Mouse (Mus musculus): ENCODE measurements at regions not wholly inside any gene's neighbourhood (a gene's known extent, or its start where the extent isn't known, plus 50 kb on each side); places are given as distances from the start of the nearest gene placed in this dataset.
A peak's percentile ranks its signal among the peaks of the same experiment; 100 is the strongest.

DNA sequence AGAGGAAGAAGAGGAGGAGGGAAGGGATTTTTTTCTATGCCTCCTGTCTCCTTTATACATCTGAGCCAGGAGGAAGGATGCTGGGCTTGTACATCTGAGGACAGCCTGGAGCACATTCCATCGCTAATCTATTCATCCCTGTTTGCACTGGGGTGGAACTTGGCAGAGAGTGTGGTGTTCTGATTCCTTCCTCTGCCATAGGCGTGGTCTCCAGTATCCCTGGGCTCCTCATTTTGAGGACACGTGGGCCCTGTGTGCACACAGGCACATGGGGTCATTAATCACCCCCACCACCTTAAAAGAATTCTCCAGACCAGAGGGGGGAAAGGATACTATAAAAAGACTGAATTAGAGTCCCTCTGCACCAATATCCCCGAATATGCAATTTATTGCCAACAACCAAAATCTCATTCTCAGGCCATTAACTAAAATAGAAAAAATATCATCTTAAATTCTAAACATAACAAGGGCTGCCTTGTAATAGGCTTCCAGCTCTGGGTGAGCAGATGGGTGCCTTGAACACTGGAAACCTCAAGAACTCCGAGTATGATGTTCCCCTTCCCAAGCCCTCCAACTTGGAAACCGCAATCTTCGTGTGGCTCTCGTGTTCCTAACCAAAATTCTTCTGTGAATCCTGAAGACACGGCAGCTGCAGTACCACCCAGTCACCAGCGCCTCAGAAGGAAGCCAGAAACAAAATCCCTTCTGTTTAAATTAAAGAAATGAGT, 254.7 kb downstream of the Cxcl12 start:
- no peak for DNase-seq (ENCODE audit: low read depth)

GRCm38 (mm10) chr6:117426363-117426762, 258.0 kb downstream of the Cxcl12 start:
- no peak for DNase-seq (ENCODE audit: low read depth)

GRCm38 (mm10) chr6:117427351-117428142, 259.2 kb downstream of the Cxcl12 start:
- DNase-seq (ENCODE audit: low read depth), result peak; percentile 12

GRCm38 (mm10) chr6:117428441-117428840, 260.1 kb downstream of the Cxcl12 start:
- DNase-seq (ENCODE audit: low read depth), result no peak

DNA sequence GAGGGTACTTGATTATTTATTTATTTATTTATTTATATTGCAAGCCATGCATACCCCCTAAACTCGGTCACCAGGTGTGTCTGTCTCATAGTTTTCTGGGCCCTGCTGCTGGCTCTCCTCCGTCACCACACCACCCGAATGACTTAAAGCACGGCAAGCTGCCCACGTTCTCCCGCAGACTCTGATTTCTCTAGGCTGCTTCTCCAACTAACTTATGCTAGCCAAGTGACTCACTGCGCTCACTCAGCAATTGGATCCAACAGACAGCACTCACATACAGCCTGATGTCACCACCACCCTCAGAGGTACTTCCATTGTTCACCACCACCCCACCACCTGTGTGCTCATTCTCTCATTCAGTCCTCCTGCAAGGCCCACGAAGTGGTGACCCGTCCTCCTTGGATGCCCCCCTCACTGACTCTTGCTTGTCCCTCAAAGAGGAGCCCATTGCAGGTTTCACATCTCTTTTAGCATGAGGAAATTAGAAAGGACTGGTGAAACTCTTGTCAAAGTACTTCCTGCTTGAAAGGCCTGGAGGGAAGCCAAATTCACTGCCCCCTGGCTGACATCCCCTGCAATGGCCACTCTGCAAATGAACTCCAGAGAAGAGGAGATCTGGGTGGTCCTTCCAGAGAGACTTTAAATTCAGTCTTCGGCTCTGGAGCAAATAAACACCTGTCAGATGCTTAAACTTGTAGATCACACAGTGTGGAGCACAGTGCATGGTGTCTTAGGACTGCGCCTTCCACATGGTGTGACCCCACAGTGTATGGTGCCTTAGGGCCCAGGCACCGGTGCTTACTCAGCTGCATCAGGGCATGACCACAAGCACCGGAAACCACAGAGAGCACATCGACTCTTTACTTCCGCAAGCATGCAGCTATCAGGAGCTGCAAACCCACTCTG, 262.8 kb downstream of the Cxcl12 start:
- DNase-seq (ENCODE audit: low read depth), result peak; percentile 48

- DNase-seq (ENCODE audit: low read depth), result no peak
Measured at GRCm38 (mm10) chr6:117436851-117437250, 268.5 kb downstream of the Cxcl12 start.

GRCm38 (mm10) chr6:117437411-117438101, 269.2 kb downstream of the Cxcl12 start:
- no peak for DNase-seq (ENCODE audit: low read depth)

DNA sequence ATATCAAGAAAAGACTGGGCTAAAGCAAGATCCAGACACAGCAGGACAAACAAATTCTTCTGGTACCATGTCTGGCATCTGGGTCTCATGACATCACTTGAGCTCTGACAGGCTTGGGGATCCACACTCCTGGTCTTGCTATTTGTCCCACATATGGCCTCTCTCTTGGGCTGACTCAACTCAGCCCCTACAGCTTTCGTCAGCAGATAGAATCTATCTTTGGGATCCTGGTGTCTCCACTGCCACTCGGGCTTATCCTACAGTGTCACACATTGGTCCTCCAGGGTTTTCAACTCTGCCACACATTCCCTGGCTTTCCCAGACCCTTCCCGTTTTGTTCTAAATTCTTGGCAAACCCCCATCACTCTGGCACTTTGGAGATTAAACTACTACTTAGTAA, 280.3 kb downstream of the Cxcl12 start:
- DNase-seq (ENCODE audit: low read depth), result no peak

- DNase-seq (ENCODE audit: low read depth), result no peak
Measured at GRCm38 (mm10) chr6:117451001-117451400, 282.7 kb downstream of the Cxcl12 start.

- no peak for DNase-seq (ENCODE audit: low read depth)
Measured at GRCm38 (mm10) chr6:117460193-117460592, 291.9 kb downstream of the Cxcl12 start.

- no peak for DNase-seq (ENCODE audit: low read depth)
Measured at GRCm38 (mm10) chr6:117465165-117465564, 296.8 kb downstream of the Cxcl12 start.

DNA sequence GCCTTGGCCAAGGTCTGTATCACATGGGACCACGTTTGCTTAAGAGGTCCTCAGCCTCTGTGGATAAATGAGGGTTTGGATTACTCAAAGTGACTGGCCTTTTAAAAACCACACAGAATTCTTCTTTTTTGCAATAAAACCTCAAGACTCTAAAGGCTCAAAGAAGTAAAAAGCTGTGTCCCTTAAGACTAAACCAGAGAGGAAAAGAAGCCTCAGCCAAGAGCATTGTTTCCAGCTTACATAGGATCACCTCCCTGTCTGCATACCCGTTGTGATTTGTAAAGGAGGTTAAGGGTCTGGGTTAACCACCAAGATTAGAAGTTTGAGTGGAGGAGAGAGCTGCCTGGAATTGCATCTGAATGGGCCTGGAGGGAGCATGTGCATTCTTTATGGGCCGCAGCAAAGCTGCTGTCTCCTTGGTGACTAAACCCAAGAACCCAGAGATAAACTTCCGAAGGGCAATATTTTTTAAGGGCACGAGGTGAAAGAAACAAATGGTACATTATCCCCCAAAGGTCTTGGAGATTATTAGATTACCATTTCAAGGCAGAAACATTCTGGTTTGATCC, 297.4 kb downstream of the Cxcl12 start:
- no peak for DNase-seq (ENCODE audit: low read depth)

- no peak for DNase-seq (ENCODE audit: low read depth)
Measured at GRCm38 (mm10) chr6:117479376-117479775, 311.0 kb downstream of the Cxcl12 start.

DNA sequence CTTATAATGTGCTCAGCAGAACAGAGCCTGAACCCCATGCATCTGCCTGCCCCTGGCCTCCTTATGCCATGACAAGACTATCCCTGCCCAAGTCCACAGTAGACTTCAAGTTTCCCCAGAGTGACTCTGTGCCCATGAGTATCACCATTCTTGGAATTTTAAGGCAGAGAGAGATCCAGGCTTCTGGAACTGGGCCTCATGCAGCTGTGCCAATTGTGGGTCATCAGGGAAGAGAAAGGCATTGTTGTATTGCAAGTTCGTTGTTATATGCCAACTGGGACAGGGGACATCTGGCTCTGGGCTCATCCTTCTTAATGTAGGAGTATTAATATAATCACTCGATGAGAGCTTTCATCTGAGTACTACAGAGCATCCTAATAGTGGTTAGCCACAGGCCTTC, 312.1 kb downstream of the Cxcl12 start:
- DNase-seq (ENCODE audit: low read depth), result no peak

GRCm38 (mm10) chr6:117489161-117489560, 320.8 kb downstream of the Cxcl12 start:
- DNase-seq (ENCODE audit: low read depth), result no peak

GRCm38 (mm10) chr6:117489761-117490396, 321.5 kb downstream of the Cxcl12 start:
- DNase-seq (ENCODE audit: low read depth), result no peak

DNA sequence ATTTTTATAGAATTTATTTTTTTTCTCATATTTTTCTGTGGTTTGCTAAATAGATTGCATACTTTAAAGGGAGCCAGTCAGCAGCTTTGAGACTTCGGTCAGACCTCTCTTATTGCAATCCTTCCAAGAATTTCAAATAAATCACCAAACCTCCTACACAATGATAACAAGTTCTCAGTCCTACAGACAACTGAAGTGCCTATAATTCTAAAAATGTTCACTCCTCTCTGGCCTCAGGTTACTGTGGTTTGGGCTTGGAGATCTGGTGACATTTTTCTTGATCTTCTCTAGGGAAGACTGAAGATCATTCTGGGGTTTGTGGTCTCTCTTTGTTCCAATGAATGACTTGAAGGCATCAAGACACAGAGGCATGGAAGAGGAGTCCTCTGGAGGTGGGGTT, 326.6 kb downstream of the Cxcl12 start:
- DNase-seq (ENCODE audit: low read depth), result no peak

DNA sequence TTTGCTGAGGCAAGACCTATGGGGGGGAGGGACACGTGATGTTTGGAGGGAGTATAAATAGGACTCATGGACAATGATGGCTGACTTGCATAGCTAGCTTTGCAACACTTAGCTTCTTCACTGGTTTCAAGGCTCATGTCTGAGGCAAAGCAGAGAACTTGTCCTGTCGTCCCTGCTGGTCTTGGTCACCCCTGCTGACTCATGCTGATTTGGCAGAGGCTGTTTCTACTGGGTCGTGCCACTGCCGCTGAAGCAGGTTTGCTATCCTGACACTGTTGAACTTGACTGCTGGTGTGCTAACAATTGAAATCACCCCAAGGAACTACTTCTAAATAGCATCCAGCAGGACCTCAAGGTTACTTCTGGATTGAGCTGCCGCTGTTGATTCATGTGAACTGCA, 329.0 kb downstream of the Cxcl12 start:
- no peak for DNase-seq (ENCODE audit: low read depth)

DNA sequence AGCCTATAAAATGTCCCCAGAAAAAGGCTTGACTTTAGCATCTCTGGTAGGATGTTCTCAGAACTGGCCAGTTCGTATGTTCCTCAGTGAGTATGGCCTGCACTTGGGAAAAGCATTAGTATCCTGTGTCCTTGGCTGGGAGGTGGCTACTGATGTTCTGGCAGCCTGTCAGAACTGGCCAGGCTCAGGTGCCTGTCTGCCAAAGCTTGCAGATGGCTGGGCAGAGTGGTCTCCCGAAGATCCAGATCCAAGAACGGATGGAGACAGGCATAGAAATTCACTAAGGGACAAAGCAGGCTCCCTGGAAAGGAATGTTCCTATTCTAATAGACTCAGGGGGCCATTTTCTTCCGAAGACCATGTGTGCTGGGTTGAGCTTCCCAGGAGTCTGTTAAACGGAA, 329.6 kb downstream of the Cxcl12 start:
- DNase-seq (ENCODE audit: low read depth), result no peak

DNA sequence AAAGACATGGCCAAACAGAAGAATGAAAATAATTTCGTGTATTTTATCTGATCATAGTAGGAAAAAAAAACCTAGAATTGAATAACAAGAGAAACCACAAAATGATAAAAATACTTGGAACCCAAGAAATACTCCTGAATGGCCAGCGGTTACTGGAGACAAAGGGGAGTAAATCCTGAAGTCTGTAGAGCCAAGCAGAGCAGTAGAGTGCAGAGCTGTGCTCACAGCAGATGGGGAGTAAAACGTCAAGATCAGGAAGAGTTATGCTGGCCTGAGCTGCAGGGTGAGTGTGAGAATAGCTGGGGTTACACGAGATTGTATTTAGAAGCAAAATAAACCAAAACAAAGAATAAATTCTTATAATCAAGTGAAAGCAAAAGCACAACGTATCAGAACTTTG, 334.0 kb downstream of the Cxcl12 start:
- DNase-seq (ENCODE audit: low read depth), result no peak

- no peak for DNase-seq (ENCODE audit: low read depth)
Measured at GRCm38 (mm10) chr6:117504771-117505170, 336.2 kb upstream of the Zfp637 start.
